Mouse (Mus musculus) intestine, postnatal 0 days (tissue): Measurements from ENCODE around the gene Tbcd. TPM values are rescaled to one million over a fixed set of nuclear protein-coding genes. Genes with fewer than 3 reads are reported as not detected.
A peak's percentile ranks its signal among the peaks of the same experiment; 100 is the strongest.

Experiments used
- ATAC-seq: fragments of 200-750 bp; cut with Nextera tagmentation; 2 replicates; pipeline ENCODE4 v1.8.0; 2017; ENCODE audit warnings: mild to moderate bottlenecking, moderate TSS enrichment, moderate library complexity
- H3K27ac ChIP-seq: fragments of 300-500 bp; sonication (generic); 2 replicates; pipeline ENCODE4 v1.5.1; 2014; ENCODE audit warnings: mild to moderate bottlenecking, low read depth, low read length, moderate library complexity
- H3K27me3 ChIP-seq: fragments of 300-500 bp; sonication (generic); replicated peaks from 2 replicates; pipeline ENCODE4 v1.6.1; 2014; ENCODE audit warnings: low read length, mixed read lengths; ENCODE audit not compliant: control insufficient read depth, insufficient read depth
- H3K36me3 ChIP-seq: fragments of 300-500 bp; sonication (generic); 2 replicates; pipeline ENCODE4 v1.6.1; 2014; ENCODE audit warnings: mild to moderate bottlenecking, moderate library complexity; ENCODE audit not compliant: control insufficient read depth, insufficient read depth
- H3K4me1 ChIP-seq: fragments of 300-500 bp; sonication (generic); replicated peaks from 2 replicates; pipeline ENCODE4 v1.6.1; 2014; ENCODE audit warnings: antibody characterized with exemption, low read length, mixed read lengths; ENCODE audit not compliant: control insufficient read depth, insufficient read depth
- H3K4me2 ChIP-seq: fragments of 300-500 bp; sonication (generic); replicated peaks from 2 replicates; pipeline ENCODE4 v1.6.1; 2014; ENCODE audit warnings: low read depth, mild to moderate bottlenecking, moderate library complexity
- H3K4me3 ChIP-seq: fragments of 300-500 bp; sonication (generic); 2 replicates; pipeline ENCODE4 v1.5.1; 2014; ENCODE audit warnings: low read depth, low read length
- H3K9ac ChIP-seq: fragments of 300-500 bp; sonication (generic); 2 replicates; pipeline ENCODE4 v1.6.1; 2014; ENCODE audit warnings: mild to moderate bottlenecking, low read depth, low read length
- H3K9me3 ChIP-seq: fragments of 300-500 bp; sonication (generic); 2 replicates; pipeline ENCODE4 v1.6.1; 2016; ENCODE audit warnings: mixed run types; ENCODE audit not compliant: control insufficient read depth
- CTCF ChIP-seq: sonication (generic); IDR thresholded peaks from 2 replicates; pipeline ENCODE4 v1.5.1; 2016; ENCODE audit warnings: low read depth, mild to moderate bottlenecking, control low read depth, antibody characterized with exemption, moderate library complexity
- WGBS: fragments of 180-500 bp; shearing (Covaris S2); extraction: QIAGEN DNeasy Blood & Tissue Kit; methylation state at CpG from one replicate; pipeline ENCODE4 v1.1.7; 2014; 5-methylcytosine and 5-hydroxymethylcytosine counted together
- polyA plus RNA-seq: library from polyadenylated mRNA; unstranded; fragments of >200 nt; fragmentation: Nextera tagmentation; extraction: Ambion mirVana; gene quantifications from 2 replicates; pipeline ENCODE4 v1.2.1, GENCODE M21; 2015

Tbcd gene
- polyA plus RNA-seq, 1 experiment from 2014 or later = 29.9 TPM

DNA sequence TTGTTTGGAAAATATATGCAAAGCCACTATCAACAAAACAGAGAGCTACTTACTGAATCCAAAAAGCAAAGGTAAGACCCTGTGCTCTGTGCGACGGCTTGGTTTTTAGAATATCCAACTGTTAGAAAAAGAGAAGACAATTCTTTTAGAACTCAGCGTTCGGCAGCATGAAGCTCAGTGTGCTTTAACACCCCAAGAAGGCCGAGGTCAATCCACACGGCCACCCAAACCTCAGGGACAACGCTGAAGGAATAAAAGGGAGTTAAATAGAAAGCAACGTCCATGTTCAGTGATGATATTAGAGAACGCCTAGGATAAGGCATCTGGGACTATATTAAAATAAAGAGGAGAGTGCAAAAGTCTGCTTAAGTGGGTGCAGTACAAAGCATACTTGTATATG, 199.8 kb downstream of the Tbcd start:
- Histone ChIP-seq H3K9ac (no peak overlapping the region), H3K4me2 (no peak overlapping the region), H3K4me3 (no peak overlapping the region), H3K9me3 (no peaks in the 10 kb centered on the region), H3K27me3 (no peaks in the 10 kb centered on the region), H3K36me3 (peaks cover 14% of the 10 kb centered on the region), H3K4me1 (no peaks in the 10 kb centered on the region), H3K27ac (no peak overlapping the region)
- ATAC-seq = no peak
- WGBS = 95% methylated on average over 9 of the region's 9 CpGs
- TF ChIP-seq CTCF = no peak

DNA sequence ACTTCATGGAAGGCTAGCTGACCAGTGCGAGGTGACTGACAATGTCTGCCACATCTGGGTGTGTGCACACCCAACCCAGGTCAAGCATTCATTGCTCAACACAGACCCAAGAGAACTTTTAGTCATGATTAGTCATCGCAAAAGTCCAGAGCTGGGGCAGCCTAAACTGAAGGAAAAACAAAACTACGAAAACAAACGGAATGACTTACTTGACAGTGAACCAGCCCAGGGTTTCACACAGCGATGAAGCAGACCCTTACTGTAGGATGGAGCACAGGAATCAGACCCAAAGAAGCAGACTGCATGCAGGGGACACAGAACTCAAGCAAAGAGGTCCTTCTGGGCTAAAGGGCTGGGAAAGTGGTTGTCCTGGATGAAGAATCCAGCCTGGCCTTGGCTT, 200.2 kb downstream of the Tbcd start:
- ATAC-seq = no peak
- no peak overlapping the region for H3K27ac ChIP-seq
- H3K4me3 ChIP-seq = no peak overlapping the region
- no peaks in the 10 kb centered on the region for H3K27me3 ChIP-seq
- H3K9me3 ChIP-seq = no peaks in the 10 kb centered on the region
- 89% methylated on average over 5 of the region's 5 CpGs for WGBS
- H3K4me2 ChIP-seq = no peak overlapping the region
- H3K4me1 ChIP-seq = no peaks in the 10 kb centered on the region
- H3K9ac ChIP-seq = no peak overlapping the region
- no peak for TF ChIP-seq CTCF
- peaks cover 14% of the 10 kb centered on the region for H3K36me3 ChIP-seq

GRCm38 (mm10) chr11:121652547-121653305, 201.0 kb downstream of the Tbcd start:
- Histone ChIP-seq H3K27ac (no peak overlapping the region), H3K36me3 (peaks cover 14% of the 10 kb centered on the region), H3K4me2 (no peak overlapping the region), H3K27me3 (no peaks in the 10 kb centered on the region), H3K9ac (no peak overlapping the region), H3K9me3 (no peaks in the 10 kb centered on the region), H3K4me1 (no peaks in the 10 kb centered on the region), H3K4me3 (no peak overlapping the region)
- ATAC-seq = no peak
- WGBS = 58% methylated on average over 10 of the region's 10 CpGs
- TF ChIP-seq CTCF = peak; percentile 82

DNA sequence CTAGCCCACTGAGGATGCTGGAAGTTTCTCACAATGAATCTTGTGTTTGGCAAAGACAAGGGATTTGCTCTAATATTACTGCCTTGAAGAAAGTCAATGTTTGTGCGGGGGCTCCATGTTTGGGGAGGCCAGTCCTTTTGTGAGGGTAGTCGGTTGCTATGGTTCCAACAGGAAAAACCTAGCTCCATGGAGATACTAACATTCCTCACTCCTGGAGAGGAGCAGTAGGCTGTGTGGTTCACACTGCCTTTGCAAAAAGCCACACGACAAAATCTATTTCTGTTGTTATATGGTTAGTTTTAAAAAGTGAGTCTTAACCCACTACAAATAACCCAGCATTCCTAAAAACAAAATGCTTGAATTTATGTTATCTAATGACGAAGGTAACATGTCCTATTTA, 201.9 kb downstream of the Tbcd start:
- H3K36me3 ChIP-seq = peaks cover 11% of the 10 kb centered on the region
- H3K4me3 ChIP-seq = no peak overlapping the region
- H3K27ac ChIP-seq = no peak overlapping the region
- ATAC-seq = no peak
- no peaks in the 10 kb centered on the region for H3K27me3 ChIP-seq
- H3K4me1 ChIP-seq = no peaks in the 10 kb centered on the region
- TF ChIP-seq CTCF = no peak
- no peaks in the 10 kb centered on the region for H3K9me3 ChIP-seq
- no peak overlapping the region for H3K9ac ChIP-seq
- WGBS = 79% methylated on average over 4 of the region's 4 CpGs
- H3K4me2 ChIP-seq = no peak overlapping the region

DNA sequence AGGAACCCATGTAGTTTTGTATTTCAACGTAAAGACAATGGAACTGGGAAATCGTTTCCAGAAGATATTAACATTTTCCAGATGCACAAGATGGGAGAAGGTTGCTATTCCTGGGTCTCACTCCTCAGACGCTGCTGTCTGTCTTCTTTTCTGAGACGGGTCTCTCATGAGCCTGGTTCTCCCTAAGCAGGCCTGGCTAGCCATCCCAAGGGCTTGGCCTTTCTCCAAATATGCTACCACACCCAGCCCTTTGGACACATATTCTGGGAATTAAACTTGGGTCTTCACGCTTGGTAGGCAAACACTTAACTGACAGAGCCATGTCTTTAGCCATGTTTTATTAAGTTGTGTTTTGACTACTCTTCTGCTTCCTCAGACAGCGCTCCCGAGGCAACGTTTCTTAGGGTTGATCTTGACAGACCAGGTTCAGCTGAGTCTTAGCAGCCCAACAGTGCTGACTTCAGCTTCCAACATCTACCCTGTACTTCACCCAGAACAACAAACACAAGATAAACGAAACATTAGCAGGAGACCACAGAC, 202.7 kb downstream of the Tbcd start:
- no peak overlapping the region for H3K27ac ChIP-seq
- 71% methylated on average over 9 of the region's 9 CpGs for WGBS
- no peak overlapping the region for H3K4me2 ChIP-seq
- H3K9me3 ChIP-seq = no peaks in the 10 kb centered on the region
- no peaks in the 10 kb centered on the region for H3K27me3 ChIP-seq
- no peak overlapping the region for H3K9ac ChIP-seq
- H3K4me3 ChIP-seq = no peak overlapping the region
- peaks cover 9% of the 10 kb centered on the region for H3K36me3 ChIP-seq
- no peak for ATAC-seq
- TF ChIP-seq CTCF = no peak
- H3K4me1 ChIP-seq = no peaks in the 10 kb centered on the region

- peaks cover 3% of the 10 kb centered on the region for H3K36me3 ChIP-seq
- no peaks in the 10 kb centered on the region for H3K27me3 ChIP-seq
- no peak overlapping the region for H3K4me3 ChIP-seq
- no peak overlapping the region for H3K27ac ChIP-seq
- TF ChIP-seq CTCF = no peak
- no peak for ATAC-seq
- no peaks in the 10 kb centered on the region for H3K9me3 ChIP-seq
- no peak overlapping the region for H3K4me2 ChIP-seq
- H3K9ac ChIP-seq = no peak overlapping the region
- H3K4me1 ChIP-seq = no peaks in the 10 kb centered on the region
- 77% methylated on average over 6 of the region's 6 CpGs for WGBS
Observed at GRCm38 (mm10) chr11:121655166-121655806, 203.5 kb downstream of the Tbcd start.
